Mouse (Mus musculus) liver, embryonic 11.5 days (tissue): ENCODE measurements around the gene Mier3. TPM values are rescaled to one million over a fixed set of nuclear protein-coding genes. Genes with fewer than 3 reads are reported as not detected.
"Not testable (repeated sequence)": the region's sequence is repeated elsewhere in the genome, so short reads cannot be mapped to it uniquely, and the experiment has no call there.

Source experiments
- ATAC-seq: fragments of 200-750 bp; cut with Nextera tagmentation; replicated peaks from 2 replicates; pipeline ENCODE4 v1.8.0; 2017; ENCODE audit warnings: moderate number of reproducible peaks, mild to moderate bottlenecking, moderate TSS enrichment, moderate library complexity; ENCODE audit not compliant: low FRiP score
- DNase-seq: peaks from one replicate; pipeline ENCODE4 v3.0.0-alpha.2; 2017; ENCODE audit warnings: low spot score
- H3K27ac ChIP-seq: fragments of 300-500 bp; sonication (generic); 2 replicates; pipeline ENCODE4 v1.5.1; 2014; ENCODE audit warnings: mild to moderate bottlenecking, low read depth, low read length, control low read depth
- H3K27me3 ChIP-seq: fragments of 300-500 bp; sonication (generic); replicated peaks from 2 replicates; pipeline ENCODE4 v1.6.1; 2014; ENCODE audit warnings: low read length, mixed read lengths; ENCODE audit not compliant: control insufficient read depth, insufficient read depth
- H3K36me3 ChIP-seq: fragments of 300-500 bp; sonication (generic); 2 replicates; pipeline ENCODE4 v1.6.1; 2014; ENCODE audit warnings: mild to moderate bottlenecking, low read length, moderate library complexity, mixed read lengths; ENCODE audit not compliant: control insufficient read depth, insufficient read depth
- H3K4me1 ChIP-seq: fragments of 300-500 bp; sonication (generic); replicated peaks from 2 replicates; pipeline ENCODE4 v1.6.1; 2014; ENCODE audit warnings: low read length, mixed read lengths; ENCODE audit not compliant: control insufficient read depth, insufficient read depth
- H3K4me2 ChIP-seq: fragments of 300-500 bp; sonication (generic); 2 replicates; pipeline ENCODE4 v1.6.1; 2014; ENCODE audit warnings: mild to moderate bottlenecking, control low read depth, moderate library complexity
- H3K4me3 ChIP-seq: fragments of 300-500 bp; sonication (generic); 2 replicates; pipeline ENCODE4 v1.5.1; 2014; ENCODE audit warnings: low read depth, low read length, control low read depth
- H3K9ac ChIP-seq: fragments of 300-500 bp; sonication (generic); 2 replicates; pipeline ENCODE4 v1.6.1; 2014; ENCODE audit warnings: low read depth, low read length, control low read depth
- H3K9me3 ChIP-seq: fragments of 300-500 bp; sonication (generic); 2 replicates; pipeline ENCODE4 v1.6.1; 2016; ENCODE audit warnings: low read length, inconsistent platforms, mixed read lengths; ENCODE audit not compliant: control insufficient read depth
- WGBS: fragments of 180-500 bp; shearing (Covaris S2); extraction: QIAGEN DNeasy Blood & Tissue Kit; methylation state at CpG from one replicate; pipeline ENCODE4 v1.1.7; 2014; 5-methylcytosine and 5-hydroxymethylcytosine counted together
- polyA plus RNA-seq: library from polyadenylated mRNA; unstranded; fragments of >200 nt; fragmentation: Nextera tagmentation; extraction: Ambion mirVana; gene quantifications from 2 replicates; pipeline ENCODE4 v1.2.1, GENCODE M21; 2014

The Mier3 gene
- polyA plus RNA-seq, 1 experiment from 2014 or later = 20.9 TPM

DNA sequence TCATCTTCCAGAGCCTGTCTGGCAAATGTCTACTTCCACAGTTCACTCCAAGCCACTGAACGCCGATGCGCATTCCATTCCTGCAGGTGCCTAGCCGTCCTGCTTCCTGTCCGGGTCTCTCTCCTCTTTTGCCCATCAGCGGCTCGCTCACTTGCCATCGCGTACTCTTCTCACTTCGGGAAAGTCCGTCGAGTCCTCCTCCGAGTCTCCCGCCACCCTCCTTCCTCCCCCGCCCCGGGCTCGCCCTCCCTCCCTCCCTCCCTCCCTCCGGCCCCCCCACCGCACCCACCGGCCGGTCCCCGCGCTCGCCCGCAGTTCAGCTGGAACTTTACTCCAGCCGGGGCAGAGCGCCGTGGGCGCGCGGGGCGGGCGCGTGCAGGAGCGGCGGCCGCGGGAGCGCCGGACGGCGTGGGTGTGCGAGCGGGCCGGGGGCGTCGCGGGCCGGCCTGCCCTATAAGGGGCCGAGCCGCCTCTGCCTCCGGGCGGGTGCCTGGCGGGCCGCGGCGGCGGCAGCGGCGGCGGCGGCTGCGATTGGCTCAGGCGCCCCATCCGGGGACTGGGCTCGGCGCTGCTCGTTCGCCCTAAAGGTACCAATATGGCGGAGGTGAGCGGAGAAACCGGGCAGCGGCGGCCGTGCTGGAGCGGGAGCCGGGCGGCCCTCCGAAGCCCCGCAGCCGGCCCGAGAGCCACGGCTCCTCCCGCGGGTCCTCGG lies 5.1 kb downstream of the Mier3 start:
- peak overlapping the region; percentile 93 for H3K4me3 ChIP-seq
- H3K4me1 ChIP-seq = peaks cover 3% of the 10 kb centered on the region; the same call in 1 of the 2 replicates
- peak overlapping the region; percentile 90 for H3K4me2 ChIP-seq
- H3K9me3 ChIP-seq = no peaks in the 10 kb centered on the region
- H3K9ac ChIP-seq = peak overlapping the region; percentile 95
- no peaks in the 10 kb centered on the region for H3K36me3 ChIP-seq
- DNase-seq (peak; percentile 86), ATAC-seq (peak; percentile 90)
- under 1% methylated on average over 53 of the region's 86 CpGs for WGBS
- peak overlapping the region; percentile 93 for H3K27ac ChIP-seq
- no peaks in the 10 kb centered on the region for H3K27me3 ChIP-seq

DNA sequence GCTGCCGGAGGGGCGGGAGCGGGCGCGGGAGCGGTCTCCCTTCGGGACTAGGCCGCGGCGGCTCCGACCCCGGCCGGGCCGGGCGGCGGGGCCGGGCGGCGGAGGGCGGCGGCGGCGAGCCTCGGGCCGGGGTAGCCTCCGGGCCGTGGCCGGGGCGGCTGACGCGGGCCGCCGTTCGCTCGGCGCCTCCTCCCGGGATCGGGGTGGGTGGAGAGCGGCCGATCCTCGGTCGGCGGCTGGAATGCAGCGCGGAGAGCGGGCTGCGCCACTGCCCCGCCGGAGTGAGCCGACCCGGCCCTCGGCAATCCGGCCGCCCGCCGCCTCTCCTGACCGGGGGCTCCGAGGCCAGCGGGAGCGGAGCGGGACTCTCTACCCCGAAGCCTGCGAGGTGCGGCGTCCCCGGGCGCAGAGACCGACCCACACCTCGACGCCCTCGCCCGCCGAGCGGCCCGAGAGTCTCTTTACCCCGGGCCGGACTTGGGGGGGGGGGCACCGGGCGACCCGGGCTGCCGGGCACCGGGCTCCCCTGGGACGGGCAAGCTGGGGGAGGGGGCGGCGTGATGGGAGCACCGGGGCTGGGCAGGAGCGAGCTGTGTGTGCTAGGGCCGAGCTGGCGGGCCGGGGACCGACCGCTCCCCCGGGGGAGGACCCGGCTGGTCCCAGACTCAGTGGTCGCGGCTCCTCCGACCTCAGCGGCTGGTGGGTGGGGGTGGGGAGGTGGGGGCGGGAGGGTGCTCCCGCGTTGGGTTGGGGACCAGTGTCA lies 5.9 kb downstream of the Mier3 start:
- Histone ChIP-seq H3K4me2 (peak overlapping the region; percentile 90), H3K27ac (peak overlapping the region; percentile 93), H3K36me3 (peaks cover under 1% of the 10 kb centered on the region; the same call in 1 of the 2 replicates), H3K9ac (peak overlapping the region; percentile 95), H3K4me3 (peak overlapping the region; percentile 93), H3K4me1 (peaks cover 3% of the 10 kb centered on the region; the same call in 1 of the 2 replicates), H3K9me3 (no peaks in the 10 kb centered on the region), H3K27me3 (no peaks in the 10 kb centered on the region)
- peak; percentile 37 for ATAC-seq
- WGBS = 1% methylated on average over 63 of the region's 101 CpGs
- peak; percentile 77 for DNase-seq

DNA sequence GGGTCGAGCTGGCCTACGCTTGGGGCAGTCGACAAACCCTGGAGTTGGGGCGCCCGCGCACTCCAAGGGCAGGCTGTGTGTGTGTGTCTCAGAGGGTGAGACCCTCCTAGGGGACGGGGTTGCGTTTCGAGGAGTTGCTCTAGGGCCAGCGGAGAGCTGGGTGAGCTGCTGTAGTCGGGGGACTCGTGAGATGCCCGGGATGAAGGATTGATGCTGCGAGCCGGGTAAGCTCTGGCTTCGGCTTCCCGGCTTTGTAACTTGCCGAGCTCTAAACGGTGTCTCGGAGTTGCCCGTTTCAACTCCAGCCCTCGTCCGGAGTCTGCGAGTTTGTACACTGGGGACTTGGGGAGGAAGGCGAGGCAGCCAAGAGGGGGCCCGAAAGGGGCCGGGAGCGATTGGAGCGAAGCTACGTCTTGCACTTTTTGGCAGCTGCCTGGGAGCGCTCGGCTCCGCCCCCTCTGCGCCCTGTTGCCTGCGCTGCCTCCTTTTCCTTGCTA lies 6.6 kb downstream of the Mier3 start:
- H3K4me1 ChIP-seq = peaks cover 3% of the 10 kb centered on the region; the same call in 1 of the 2 replicates
- H3K36me3 ChIP-seq = peaks cover 5% of the 10 kb centered on the region; the same call in 1 of the 2 replicates
- peak overlapping the region; percentile 93 for H3K27ac ChIP-seq
- no peaks in the 10 kb centered on the region for H3K27me3 ChIP-seq
- H3K9ac ChIP-seq = peak overlapping the region; percentile 95
- no peaks in the 10 kb centered on the region for H3K9me3 ChIP-seq
- H3K4me2 ChIP-seq = peak overlapping the region; percentile 90
- under 1% methylated on average over 35 of the region's 35 CpGs for WGBS
- ATAC-seq (peak; percentile 79), DNase-seq (no peak)
- H3K4me3 ChIP-seq = peak overlapping the region; percentile 93

DNA sequence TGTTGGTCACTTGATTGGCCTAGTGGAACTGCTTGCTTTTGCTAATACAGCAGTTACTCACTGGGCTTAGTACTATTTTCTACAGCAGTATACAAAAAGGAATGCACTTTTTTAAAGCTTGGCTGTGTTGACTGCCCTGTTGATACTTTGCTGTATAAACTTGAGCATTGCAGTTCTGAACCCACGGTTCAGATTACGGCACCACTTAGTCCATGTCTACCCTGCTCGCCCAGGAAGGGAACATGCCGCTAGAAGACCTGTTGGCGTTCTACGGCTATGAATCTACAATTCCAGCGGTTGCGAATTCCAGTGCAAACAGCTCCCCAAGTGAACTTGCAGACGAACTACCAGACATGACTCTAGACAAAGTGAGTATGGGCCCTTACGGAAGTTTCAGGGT lies 22.6 kb downstream of the Mier3 start:
- H3K4me1 ChIP-seq = no peaks in the 10 kb centered on the region
- no peaks in the 10 kb centered on the region for H3K27me3 ChIP-seq
- DNase-seq (no peak), ATAC-seq (no peak)
- no peak overlapping the region for H3K4me2 ChIP-seq
- peaks cover 28% of the 10 kb centered on the region for H3K36me3 ChIP-seq
- H3K9me3 ChIP-seq = no peaks in the 10 kb centered on the region
- no peak overlapping the region for H3K27ac ChIP-seq
- H3K9ac ChIP-seq = no peak overlapping the region
- H3K4me3 ChIP-seq = no peak overlapping the region
- WGBS = 97% methylated on average over 10 of the region's 10 CpGs

DNA sequence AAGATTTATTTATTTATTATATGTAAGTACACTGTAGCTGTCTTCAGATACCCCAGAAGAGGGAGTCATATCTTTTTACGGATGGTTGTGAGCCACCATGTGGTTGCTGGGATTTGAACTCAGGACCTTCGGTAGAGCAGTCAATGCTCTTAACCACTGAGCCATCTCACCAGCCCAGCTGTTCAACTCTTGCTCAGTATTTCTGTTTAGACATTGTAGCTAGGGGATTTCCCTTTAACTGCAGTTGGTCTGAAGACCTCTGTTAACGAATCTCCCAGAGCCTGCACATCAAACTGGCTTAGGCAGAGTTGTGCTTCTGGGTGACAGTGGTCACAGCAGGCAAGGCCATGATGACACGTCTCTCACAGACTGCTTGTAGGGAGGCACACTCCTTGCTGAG lies 23.2 kb downstream of the Mier3 start:
- ATAC-seq, DNase-seq, H3K9me3 ChIP-seq, H3K27me3 ChIP-seq, H3K4me1 ChIP-seq, H3K4me2 ChIP-seq, H3K9ac ChIP-seq, H3K4me3 ChIP-seq, H3K27ac ChIP-seq: not testable (repeated sequence)
- peaks cover 33% of the 10 kb centered on the region for H3K36me3 ChIP-seq
- 90% methylated on average over 4 of the region's 4 CpGs for WGBS

GRCm38 (mm10) chr13:111710531-111710930 lies 29.8 kb downstream of the Mier3 start:
- H3K27me3 ChIP-seq = no peaks in the 10 kb centered on the region
- H3K9ac ChIP-seq = no peak overlapping the region
- no peak for ATAC-seq
- H3K9me3 ChIP-seq = no peaks in the 10 kb centered on the region
- H3K27ac ChIP-seq = no peak overlapping the region
- H3K4me1 ChIP-seq = no peaks in the 10 kb centered on the region
- no peak overlapping the region for H3K4me2 ChIP-seq
- peaks cover 63% of the 10 kb centered on the region for H3K36me3 ChIP-seq
- WGBS = 89% methylated on average over 4 of the region's 4 CpGs
- H3K4me3 ChIP-seq = no peak overlapping the region
- no peak for DNase-seq

GRCm38 (mm10) chr13:111719726-111720125 lies 38.9 kb downstream of the Mier3 start:
- no peaks in the 10 kb centered on the region for H3K27me3 ChIP-seq
- ATAC-seq (no peak), DNase-seq (no peak)
- no peak overlapping the region for H3K4me2 ChIP-seq
- no peaks in the 10 kb centered on the region for H3K4me1 ChIP-seq
- 0 out of 2 replicates have a peak, but pooled peaks cover 3% of the 10 kb centered on the region for H3K36me3 ChIP-seq
- 74% methylated on average over 9 of the region's 9 CpGs for WGBS
- H3K27ac ChIP-seq = no peak overlapping the region
- H3K9me3 ChIP-seq = no peaks in the 10 kb centered on the region
- H3K4me3 ChIP-seq = no peak overlapping the region
- no peak overlapping the region for H3K9ac ChIP-seq

- H3K4me1 ChIP-seq = no peaks in the 10 kb centered on the region
- DNase-seq (no peak), ATAC-seq (no peak)
- no peak overlapping the region; the same call in 1 of the 2 replicates for H3K27ac ChIP-seq
- H3K9ac ChIP-seq = peak overlapping the region; percentile 60
- no peaks in the 10 kb centered on the region for H3K36me3 ChIP-seq
- H3K4me2 ChIP-seq = peak overlapping the region; percentile 95
- H3K4me3 ChIP-seq = peak overlapping the region; percentile 57
- WGBS = 0% methylated on average over 18 of the region's 18 CpGs
- peaks cover 9% of the 10 kb centered on the region for H3K9me3 ChIP-seq
- H3K27me3 ChIP-seq = no peaks in the 10 kb centered on the region
Observed at GRCm38 (mm10) chr13:111724811-111725164, 44.0 kb downstream of the Mier3 start.
